Mouse (Mus musculus): ENCODE measurements at regions not wholly inside any gene's neighbourhood (a gene's known extent, or its start where the extent isn't known, plus 50 kb on each side); places are given as distances from the start of the nearest gene placed in this dataset.

GRCm38 (mm10) chr15:57187840-57188457, 289.5 kb downstream of the Slc22a22 start:
- DNase-seq (ENCODE audit: low spot score in 2 of 2): no peak

- no peak for DNase-seq (ENCODE audit: low spot score in 2 of 2)
Observed at GRCm38 (mm10) chr15:57179138-57179537, 298.3 kb downstream of the Slc22a22 start.

- DNase-seq (ENCODE audit: low spot score in 2 of 2): no peak
Observed at GRCm38 (mm10) chr15:57172723-57173122, 304.7 kb downstream of the Slc22a22 start.

- DNase-seq (ENCODE audit: low spot score in 2 of 2): no peak
Observed at GRCm38 (mm10) chr15:57162401-57163343, 314.8 kb downstream of the Slc22a22 start.

GRCm38 (mm10) chr15:57140130-57140750, 337.2 kb downstream of the Slc22a22 start:
- DNase-seq (ENCODE audit: low spot score in 2 of 2): peak in 1 of 2 experiments; percentile 3

- DNase-seq (ENCODE audit: low spot score in 2 of 2): no peak
Observed at GRCm38 (mm10) chr15:57104711-57105110, 372.7 kb downstream of the Slc22a22 start.

GRCm38 (mm10) chr15:57097309-57097708, 380.1 kb downstream of the Slc22a22 start:
- no peak for DNase-seq (ENCODE audit: low spot score in 2 of 2)

GRCm38 (mm10) chr15:57079806-57080205, 397.6 kb downstream of the Slc22a22 start:
- no peak for DNase-seq (ENCODE audit: low spot score in 2 of 2)

- DNase-seq (ENCODE audit: low spot score in 2 of 2): peak in 1 of 2 experiments; percentile 4
Observed at GRCm38 (mm10) chr15:57073776-57074175, 403.6 kb downstream of the Slc22a22 start.

GRCm38 (mm10) chr15:57061502-57061901, 415.9 kb downstream of the Slc22a22 start:
- DNase-seq (ENCODE audit: low spot score in 2 of 2): no peak

- no peak for DNase-seq (ENCODE audit: low spot score in 2 of 2)
Observed at GRCm38 (mm10) chr15:57059550-57060195, 417.8 kb downstream of the Slc22a22 start.

- DNase-seq (ENCODE audit: low spot score in 2 of 2): no peak
Observed at GRCm38 (mm10) chr15:57052287-57052686, 425.1 kb downstream of the Slc22a22 start.

GRCm38 (mm10) chr15:57036806-57037566, 440.4 kb downstream of the Slc22a22 start:
- no peak for DNase-seq (ENCODE audit: low spot score in 2 of 2)

- DNase-seq (ENCODE audit: low spot score in 2 of 2): no peak
Observed at GRCm38 (mm10) chr15:57033012-57033411, 444.4 kb downstream of the Slc22a22 start.

All from gastrocnemius, adult 8-10 months (tissue).